Mouse (Mus musculus): ENCODE data around the gene Mmp19. TPM values are rescaled to one million over a fixed set of nuclear protein-coding genes. Genes with fewer than 3 reads are reported as not detected.

The Mmp19 gene
- total and polyA plus RNA-seq, 2 experiments, result 48.4 to 79.8 TPM

- H3K4me1 ChIP-seq (ENCODE audit: control insufficient read depth, insufficient read depth, low read length), result no peaks in the 10 kb centered on the region
- no peak for DNase-seq (ENCODE audit: extremely low read depth, low read depth, low spot score)
- H3K79me2 ChIP-seq (ENCODE audit: control insufficient read depth, insufficient read depth, low read length), result no peaks in the 10 kb centered on the region; the same call in 1 of the 2 replicates
- H3K27ac ChIP-seq (replicated peaks; ENCODE audit: insufficient read depth, low read depth, low read length), result no peak overlapping the region
- no peak overlapping the region for H3K4me3 ChIP-seq (ENCODE audit: insufficient read depth, low read depth, low read length)
- peaks cover 57% of the 10 kb centered on the region for H3K36me3 ChIP-seq (ENCODE audit: control insufficient read depth, insufficient read depth, low read length)
- no peaks in the 10 kb centered on the region for H3K27me3 ChIP-seq (ENCODE audit: control insufficient read depth, insufficient read depth, low read length)
- no peak overlapping the region for H3K9ac ChIP-seq (ENCODE audit: low read depth, low read length)
- no peak for TF ChIP-seq CTCF (IDR thresholded peaks at IDR 0.05; ENCODE audit: low read depth, low read length)
- TF ChIP-seq POLR2A (IDR thresholded peaks at IDR 0.05; ENCODE audit: extremely low read depth, insufficient read depth, low read length), result no peak
- 98% methylated on average over 4 of the region's 4 CpGs for WGBS
Observed at GRCm38 (mm10) chr10:128846664-128847063, 56.0 kb downstream of the Mmp19 start.

GRCm38 (mm10) chr10:128848426-128848825, 57.7 kb downstream of the Mmp19 start:
- no peak overlapping the region for H3K4me3 ChIP-seq (ENCODE audit: insufficient read depth, low read depth, low read length)
- H3K4me1 ChIP-seq (ENCODE audit: control insufficient read depth, insufficient read depth, low read length), result no peaks in the 10 kb centered on the region
- peak; percentile 75 for DNase-seq (ENCODE audit: extremely low read depth, low read depth, low spot score)
- no peaks in the 10 kb centered on the region for H3K27me3 ChIP-seq (ENCODE audit: control insufficient read depth, insufficient read depth, low read length)
- TF ChIP-seq CTCF (IDR thresholded peaks at IDR 0.05; ENCODE audit: low read depth, low read length), result no peak
- no peak for TF ChIP-seq POLR2A (IDR thresholded peaks at IDR 0.05; ENCODE audit: extremely low read depth, insufficient read depth, low read length)
- H3K36me3 ChIP-seq (ENCODE audit: control insufficient read depth, insufficient read depth, low read length), result peaks cover 51% of the 10 kb centered on the region
- H3K27ac ChIP-seq (replicated peaks; ENCODE audit: insufficient read depth, low read depth, low read length), result no peak overlapping the region
- no peaks in the 10 kb centered on the region; the same call in 1 of the 2 replicates for H3K79me2 ChIP-seq (ENCODE audit: control insufficient read depth, insufficient read depth, low read length)
- no peak overlapping the region for H3K9ac ChIP-seq (ENCODE audit: low read depth, low read length)
- WGBS, result 18% methylated on average over 2 of the region's 2 CpGs

- 45% methylated on average over 3 of the region's 3 CpGs for WGBS
- Histone ChIP-seq H3K27ac (replicated peaks; ENCODE audit: insufficient read depth, low read depth, low read length) (no peak overlapping the region), H3K4me1 (ENCODE audit: control insufficient read depth, insufficient read depth, low read length) (no peaks in the 10 kb centered on the region), H3K79me2 (ENCODE audit: control insufficient read depth, insufficient read depth, low read length) (no peaks in the 10 kb centered on the region; the same call in 1 of the 2 replicates), H3K4me3 (ENCODE audit: insufficient read depth, low read depth, low read length) (no peak overlapping the region), H3K9ac (ENCODE audit: low read depth, low read length) (no peak overlapping the region), H3K36me3 (ENCODE audit: control insufficient read depth, insufficient read depth, low read length) (peaks cover 49% of the 10 kb centered on the region), H3K27me3 (ENCODE audit: control insufficient read depth, insufficient read depth, low read length) (no peaks in the 10 kb centered on the region)
- no peak for DNase-seq (ENCODE audit: extremely low read depth, low read depth, low spot score)
- TF ChIP-seq POLR2A (IDR thresholded peaks at IDR 0.05; ENCODE audit: extremely low read depth, insufficient read depth, low read length) (no peak), CTCF (IDR thresholded peaks at IDR 0.05; ENCODE audit: low read depth, low read length) (no peak)
Observed at GRCm38 (mm10) chr10:128850339-128850738, 59.6 kb downstream of the Mmp19 start.

Other genes with a start within 250 kb of the Mmp19 start
- 3.2 and 4.4 TPM in 2 replicates for gene Zc3h10, start 243.1 kb upstream of the Mmp19 start, total RNA-seq (2014; rRNA removed)
- gene Zc3h10, start 243.1 kb upstream of the Mmp19 start, polyA plus RNA-seq (2012; rRNA removed), result 6.8 and 8.1 TPM in 2 replicates
- 921 and 1,015 TPM in 2 replicates for gene Rpl41, start 241.6 kb upstream of the Mmp19 start, total RNA-seq (2014; rRNA removed)
- 794 TPM in 2 replicates for gene Rpl41, start 241.6 kb upstream of the Mmp19 start, polyA plus RNA-seq (2012; rRNA removed)
- 24.7 and 30.0 TPM in 2 replicates for gene Pa2g4, start 224.9 kb upstream of the Mmp19 start, total RNA-seq (2014; rRNA removed)
- 17.6 and 17.8 TPM in 2 replicates for gene Pa2g4, start 224.9 kb upstream of the Mmp19 start, polyA plus RNA-seq (2012; rRNA removed)
- 92.9 and 115 TPM in 2 replicates for gene Erbb3, start 201.3 kb upstream of the Mmp19 start, total RNA-seq (2014; rRNA removed)
- gene Erbb3, start 201.3 kb upstream of the Mmp19 start, polyA plus RNA-seq (2012; rRNA removed), result 37.4 and 37.9 TPM in 2 replicates
- 234 and 279 TPM in 2 replicates for gene Rps26, start 164.2 kb upstream of the Mmp19 start, total RNA-seq (2014; rRNA removed)
- gene Rps26, start 164.2 kb upstream of the Mmp19 start, polyA plus RNA-seq (2012; rRNA removed), result 425 and 439 TPM in 2 replicates
- 0.09 and 0.13 TPM in 2 replicates for gene Ikzf4, start 144.9 kb upstream of the Mmp19 start, total RNA-seq (2014; rRNA removed)
- gene Ikzf4, start 144.9 kb upstream of the Mmp19 start, polyA plus RNA-seq (2012; rRNA removed), result 0.60 and 0.80 TPM in 2 replicates
- 135 and 145 TPM in 2 replicates for gene Suox, start 116.8 kb upstream of the Mmp19 start, total RNA-seq (2014; rRNA removed)
- gene Suox, start 116.8 kb upstream of the Mmp19 start, polyA plus RNA-seq (2012; rRNA removed), result 103 and 168 TPM in 2 replicates
- gene Rab5b, start 94.6 kb upstream of the Mmp19 start, total RNA-seq (2014; rRNA removed), result 68.6 and 74.0 TPM in 2 replicates
- gene Rab5b, start 94.6 kb upstream of the Mmp19 start, polyA plus RNA-seq (2012; rRNA removed), result 78.8 and 80.5 TPM in 2 replicates
- gene Pmel, start 86.7 kb upstream of the Mmp19 start, total RNA-seq (2014; rRNA removed), result 0.09 and 0.40 TPM in 2 replicates
- 0.72 and 0.83 TPM in 2 replicates for gene Pmel, start 86.7 kb upstream of the Mmp19 start, polyA plus RNA-seq (2012; rRNA removed)
- 4.7 and 7.6 TPM in 2 replicates for gene Cdk2, start 85.9 kb upstream of the Mmp19 start, total RNA-seq (2014; rRNA removed)
- 7.0 and 8.3 TPM in 2 replicates for gene Cdk2, start 85.9 kb upstream of the Mmp19 start, polyA plus RNA-seq (2012; rRNA removed)
- gene Dgka, start 46.1 kb upstream of the Mmp19 start, total RNA-seq (2014; rRNA removed), result 4.1 and 6.5 TPM in 2 replicates
- 7.1 and 7.2 TPM in 2 replicates for gene Dgka, start 46.1 kb upstream of the Mmp19 start, polyA plus RNA-seq (2012; rRNA removed)
- 9.5 and 12.7 TPM in 2 replicates for gene Pym1, start 43.0 kb upstream of the Mmp19 start, total RNA-seq (2014; rRNA removed)
- 15.0 and 15.6 TPM in 2 replicates for gene Pym1, start 43.0 kb upstream of the Mmp19 start, polyA plus RNA-seq (2012; rRNA removed)
- 23.5 and 25.3 TPM in 2 replicates for gene Dnajc14, start 13.2 kb downstream of the Mmp19 start, total RNA-seq (2014; rRNA removed)
- gene Dnajc14, start 13.2 kb downstream of the Mmp19 start, polyA plus RNA-seq (2012; rRNA removed), result 9.2 and 9.7 TPM in 2 replicates
- 1.3 and 1.6 TPM in 2 replicates for gene Tmem198b, start 13.5 kb downstream of the Mmp19 start, total RNA-seq (2014; rRNA removed)
- 4.5 and 5.7 TPM in 2 replicates for gene Tmem198b, start 13.5 kb downstream of the Mmp19 start, polyA plus RNA-seq (2012; rRNA removed)
- 23.1 and 25.8 TPM in 2 replicates for gene Sarnp, start 26.4 kb downstream of the Mmp19 start, total RNA-seq (2014; rRNA removed)
- 6.7 and 6.9 TPM in 2 replicates for gene Sarnp, start 26.4 kb downstream of the Mmp19 start, polyA plus RNA-seq (2012; rRNA removed)
- gene Ormdl2, start 30.7 kb downstream of the Mmp19 start, total RNA-seq (2014; rRNA removed), result 73.2 and 76.7 TPM in 2 replicates
- gene Ormdl2, start 30.7 kb downstream of the Mmp19 start, polyA plus RNA-seq (2012; rRNA removed), result 93.2 and 94.6 TPM in 2 replicates
- gene Gdf11, start 100.8 kb downstream of the Mmp19 start, total RNA-seq (2014; rRNA removed), result 0.09 and 0.13 TPM in 2 replicates
- gene Gdf11, start 100.8 kb downstream of the Mmp19 start, polyA plus RNA-seq (2012; rRNA removed), result 0.04 and 0.05 TPM in 2 replicates
- gene Cd63, start 110.1 kb downstream of the Mmp19 start, total RNA-seq (2014; rRNA removed), result 4.1 and 5.2 TPM in 2 replicates
- gene Cd63, start 110.1 kb downstream of the Mmp19 start, polyA plus RNA-seq (2012; rRNA removed), result 2.9 and 4.4 TPM in 2 replicates
- 30.4 and 33.8 TPM in 2 replicates for gene Rdh5, start 132.0 kb downstream of the Mmp19 start, total RNA-seq (2014; rRNA removed)
- 86.2 and 91.8 TPM in 2 replicates for gene Rdh5, start 132.0 kb downstream of the Mmp19 start, polyA plus RNA-seq (2012; rRNA removed)
- 91.1 and 106 TPM in 2 replicates for gene Bloc1s1, start 133.1 kb downstream of the Mmp19 start, total RNA-seq (2014; rRNA removed)
- 192 and 226 TPM in 2 replicates for gene Bloc1s1, start 133.1 kb downstream of the Mmp19 start, polyA plus RNA-seq (2012; rRNA removed)
- 4.6 and 4.9 TPM in 2 replicates for gene Itga7, start 142.9 kb downstream of the Mmp19 start, total RNA-seq (2014; rRNA removed)
- gene Itga7, start 142.9 kb downstream of the Mmp19 start, polyA plus RNA-seq (2012; rRNA removed), result 9.5 and 11.0 TPM in 2 replicates
- 639 and 785 TPM in 2 replicates for gene Mettl7b, start 170.1 kb downstream of the Mmp19 start, total RNA-seq (2014; rRNA removed)
- 780 and 929 TPM in 2 replicates for gene Mettl7b, start 170.1 kb downstream of the Mmp19 start, polyA plus RNA-seq (2012; rRNA removed)
- gene Olfr9, start 198.5 kb downstream of the Mmp19 start, total RNA-seq (2014; rRNA removed), result 0.07 TPM in 1 of 2 replicates, not detected in the other
- gene Olfr9, start 198.5 kb downstream of the Mmp19 start, polyA plus RNA-seq (2012; rRNA removed), result 0.02 TPM in 1 of 2 replicates, not detected in the other
- gene Olfr763, start 219.9 kb downstream of the Mmp19 start, total RNA-seq (2014; rRNA removed), result not detected in 2 replicates
- not detected in 2 replicates for gene Olfr763, start 219.9 kb downstream of the Mmp19 start, polyA plus RNA-seq (2012; rRNA removed)
- not detected in 2 replicates for gene Olfr764-ps1, start 249.0 kb downstream of the Mmp19 start, total RNA-seq (2014; rRNA removed)
- gene Olfr764-ps1, start 249.0 kb downstream of the Mmp19 start, polyA plus RNA-seq (2012; rRNA removed), result not detected in 2 replicates